Mouse (Mus musculus) kidney, adult 11 months (tissue): ENCODE measurements around the gene Gpr83.

Source experiments
- DNase-seq: peaks from one replicate; pipeline ENCODE4 v3.0.0; 2022

Gene Gpr83

DNA sequence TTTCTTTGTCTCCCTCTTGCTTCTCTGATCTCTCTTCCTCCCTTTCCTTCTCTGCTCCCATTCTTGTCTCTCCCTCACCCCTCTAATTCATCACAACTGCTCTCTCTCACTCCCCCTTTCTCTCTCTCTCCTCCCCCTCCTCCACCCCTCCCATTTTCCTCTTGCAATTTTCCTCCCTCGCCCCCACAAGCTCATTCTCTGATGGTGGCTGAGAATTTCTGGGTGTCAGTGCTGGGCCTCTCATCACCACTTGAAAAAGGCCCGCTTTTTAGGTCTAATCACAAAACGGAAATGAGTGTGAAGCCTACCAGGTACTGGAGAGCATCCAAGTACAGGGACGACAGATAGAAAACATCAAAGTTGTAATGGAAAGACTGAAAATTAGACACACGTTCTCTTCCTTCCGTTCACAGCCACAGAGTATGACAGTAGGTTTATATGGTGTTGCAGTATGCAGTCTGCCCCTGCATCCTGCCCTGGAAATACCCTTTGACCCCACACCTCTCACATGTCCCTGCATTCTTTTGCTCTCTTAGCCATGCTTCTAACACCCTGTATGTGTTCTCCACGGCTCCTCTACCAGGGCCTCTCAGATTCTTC, 47.9 kb downstream of the Gpr83 start:
- DNase-seq, result no peak

DNA sequence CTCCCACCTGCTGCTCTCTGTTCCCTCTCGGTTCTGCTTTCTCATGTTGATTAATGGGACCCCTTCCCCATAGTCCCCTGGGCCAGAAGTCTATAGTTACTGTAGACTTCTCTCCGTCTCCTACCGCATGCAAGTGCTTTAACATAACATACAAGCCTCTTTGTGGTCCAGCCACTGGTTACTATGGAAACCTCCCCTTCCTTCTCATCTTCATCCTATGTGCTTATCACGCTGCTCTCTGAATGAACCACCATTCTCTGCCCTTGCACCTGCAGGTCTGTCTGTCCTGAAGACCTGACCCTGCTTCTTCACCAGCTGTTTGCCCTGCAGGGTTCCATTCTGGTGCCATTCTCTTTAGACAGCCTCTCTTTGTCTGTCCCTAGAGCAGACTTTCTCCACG, 50.0 kb downstream of the Gpr83 start:
- DNase-seq, result no peak

DNA sequence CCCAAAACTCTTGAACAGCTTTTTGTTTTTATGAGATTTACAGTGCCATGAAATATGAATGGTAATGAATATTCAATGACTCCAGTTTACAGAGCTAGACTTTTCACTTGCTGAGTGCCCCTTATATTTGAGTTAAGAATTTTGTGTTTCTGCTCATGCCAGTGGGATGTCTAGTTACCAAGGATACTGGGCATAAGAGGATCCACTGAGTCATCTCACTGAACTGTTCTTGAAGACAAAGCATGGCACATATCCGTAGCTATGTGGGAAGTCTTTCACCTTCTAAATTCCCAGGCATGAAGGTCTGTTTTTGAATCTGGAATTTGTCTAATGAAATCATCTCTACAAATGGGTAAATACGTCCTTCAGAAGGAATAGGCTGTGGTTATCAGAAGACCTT, 52.0 kb downstream of the Gpr83 start:
- DNase-seq, result no peak

DNA sequence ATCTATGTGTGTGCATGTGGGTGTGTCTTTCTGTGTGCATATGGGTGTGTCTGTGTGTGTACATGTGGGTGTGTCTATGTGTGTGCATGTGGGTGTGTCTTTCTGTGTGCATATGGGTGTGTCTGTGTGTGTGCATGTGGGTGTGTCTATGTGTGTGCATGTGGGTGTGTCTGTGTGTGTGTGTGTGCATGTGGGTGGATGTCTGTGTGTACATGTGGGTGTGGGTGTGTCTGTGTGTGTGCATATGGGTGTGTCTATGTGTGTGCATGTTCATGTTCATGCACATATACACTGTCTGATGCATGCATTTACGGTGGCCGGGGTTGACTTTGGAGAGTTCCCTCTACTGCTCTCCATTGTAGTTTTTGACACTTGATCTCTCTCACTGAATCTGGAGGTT, 57.7 kb downstream of the Gpr83 start:
- DNase-seq, result no peak

DNA sequence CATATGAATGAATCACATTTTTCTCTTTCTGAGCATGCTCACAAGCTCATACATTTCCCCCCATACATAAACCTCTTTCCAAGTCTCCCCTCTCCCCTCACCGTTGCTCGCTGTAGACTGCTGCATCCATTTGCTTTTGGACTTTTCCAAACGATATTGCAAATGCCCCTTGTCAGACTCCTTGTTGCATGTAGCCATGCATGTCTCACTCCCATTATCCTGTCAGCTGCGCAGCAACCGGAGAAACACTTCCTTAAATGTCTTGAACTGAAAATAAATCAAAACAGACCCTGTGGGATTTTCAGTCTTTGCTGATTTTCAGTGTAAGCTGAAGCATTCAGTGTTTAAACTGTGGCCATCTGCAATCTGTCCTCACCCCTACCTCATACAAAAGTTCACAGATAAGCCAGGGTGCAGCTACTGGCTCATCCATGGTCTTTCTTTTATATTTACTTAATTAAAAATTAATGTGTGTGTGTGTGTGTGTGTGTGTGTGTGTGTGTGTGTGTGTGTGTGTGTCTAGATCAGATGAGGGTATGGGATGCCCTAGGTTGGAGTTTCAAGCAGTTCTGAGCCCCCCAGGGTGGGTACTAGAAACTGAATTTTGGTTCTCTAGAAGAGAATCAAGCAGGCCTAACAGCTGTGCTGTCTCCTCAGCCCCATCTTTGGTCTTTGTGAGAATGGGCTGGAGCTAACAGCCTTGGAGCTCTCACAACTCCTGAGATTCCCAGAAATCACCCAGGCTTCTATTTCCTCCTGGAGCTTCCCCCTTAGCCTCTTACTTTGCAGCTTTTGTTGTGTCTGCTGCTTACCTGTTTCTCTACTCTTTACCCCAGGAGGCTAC, 59.0 kb downstream of the Gpr83 start:
- DNase-seq, result no peak
